Comparison of ENCODE assay signal across 8 mouse cellular contexts in genomic region chr17:23748631-23749391, GRCm38 (mm10). TPM values are rescaled to one million over a fixed set of nuclear protein-coding genes. Genes with fewer than 3 reads are reported as not detected.
A peak's percentile ranks its signal among the peaks of the same experiment; 100 is the strongest.
DNase-seq lines count a peak whose midpoint lies in the region; ATAC-seq and TF ChIP-seq lines count a peak whose summit lies in the region.

No protein-coding gene starts in this region.

- peak; percentile 78 for ATAC-seq in CD4-positive, CD25-positive, alpha-beta regulatory T cell, adult 4 months
- ATAC-seq in limb, embryonic 11.5 days (ENCODE audit: insufficient number of reproducible peaks, low FRiP score, low TSS enrichment, low read depth), result no peak
- ATAC-seq in midbrain, postnatal 0 days (ENCODE audit: low FRiP score), result no peak

- H3K9ac ChIP-seq in limb, embryonic 11.5 days (ENCODE audit: low read length), result no peak overlapping the region
- H3K9ac ChIP-seq in midbrain, postnatal 0 days (replicated peaks; ENCODE audit: low read length, poor library complexity, severe bottlenecking), result no peak overlapping the region

- TF ChIP-seq CTCF in midbrain, postnatal 0 days (IDR thresholded peaks at IDR 0.05), result peak; percentile 75

- peak overlapping the region; percentile 63 for H3K4me3 ChIP-seq in brown adipose tissue, adult 24 weeks (ENCODE audit: insufficient read depth, low read depth, low read length)
- no peak overlapping the region for H3K4me3 ChIP-seq in limb, embryonic 11.5 days (ENCODE audit: low read depth, low read length)
- H3K4me3 ChIP-seq in midbrain, postnatal 0 days (ENCODE audit: low read depth, low read length), result no peak overlapping the region

- peak; percentile 57 for DNase-seq in 3134 (ENCODE audit: extremely low read depth, insufficient read length, low spot score)
- DNase-seq in forelimb bud, embryonic 11.5 days (ENCODE audit: low read depth, low spot score), result peak; percentile 83
- DNase-seq in induced T-regulatory cell, adult 2 months (ENCODE audit: low read depth), result peak; percentile 92
- peak; percentile 75 for DNase-seq in limb, embryonic 11.5 days (ENCODE audit: low spot score)
- peak; percentile 71 for DNase-seq in midbrain, postnatal 0 days (ENCODE audit: low spot score)
- peak; percentile 74 for DNase-seq in thymus, postnatal 0 days (ENCODE audit: low spot score)

- peaks cover 8% of the 10 kb centered on the region for H3K36me3 ChIP-seq in limb, embryonic 11.5 days (ENCODE audit: control insufficient read depth, insufficient read depth, low read length)
- peaks cover 31% of the 10 kb centered on the region for H3K36me3 ChIP-seq in midbrain, postnatal 0 days (ENCODE audit: insufficient read depth, low read length)

- H3K4me1 ChIP-seq in brown adipose tissue, adult 24 weeks (ENCODE audit: control insufficient read depth, insufficient read depth, insufficient read length, low read length), result no peaks in the 10 kb centered on the region
- peaks cover 15% of the 10 kb centered on the region for H3K4me1 ChIP-seq in limb, embryonic 11.5 days (ENCODE audit: control insufficient read depth, insufficient read depth, low read length)
- H3K4me1 ChIP-seq in midbrain, postnatal 0 days (ENCODE audit: insufficient read depth, low read length), result peaks cover 5% of the 10 kb centered on the region

- peak overlapping the region; percentile 87 for H3K27ac ChIP-seq in brown adipose tissue, adult 24 weeks (replicated peaks; ENCODE audit: low read depth, low read length)
- H3K27ac ChIP-seq in limb, embryonic 11.5 days (replicated peaks; ENCODE audit: low read depth, low read length), result no peak overlapping the region
- H3K27ac ChIP-seq in midbrain, postnatal 0 days (ENCODE audit: low read depth, low read length), result no peak overlapping the region

- no peak overlapping the region for H3K4me2 ChIP-seq in limb, embryonic 11.5 days (ENCODE audit: low read depth, severe bottlenecking)
- 0 out of 2 replicates have a peak overlapping the region, but pooled peaks have one; percentile 12 for H3K4me2 ChIP-seq in midbrain, postnatal 0 days (ENCODE audit: low read depth, low read length, poor library complexity, severe bottlenecking)

- no peaks in the 10 kb centered on the region; the same call in 1 of the 2 replicates for H3K9me3 ChIP-seq in limb, embryonic 11.5 days (ENCODE audit: control insufficient read depth, low read length)
- no peaks in the 10 kb centered on the region for H3K9me3 ChIP-seq in midbrain, postnatal 0 days (ENCODE audit: low read length)

- peaks cover 36% of the 10 kb centered on the region for H3K27me3 ChIP-seq in limb, embryonic 11.5 days (ENCODE audit: control insufficient read depth, insufficient read depth, low read length)
- H3K27me3 ChIP-seq in midbrain, postnatal 0 days (ENCODE audit: insufficient read depth, low read length), result peaks cover 17% of the 10 kb centered on the region; the same call in 1 of the 2 replicates

- 35% methylated on average over 10 of the region's 10 CpGs for WGBS in limb, embryonic 11.5 days
- 37% methylated on average over 10 of the region's 10 CpGs for WGBS in midbrain, postnatal 0 days

RNA-seq across cellular contexts. Expression of gene Kremen2, which starts 3.2 kb away (rescaled TPM):
- 1 to 10 TPM; 1.8 to 2.4 TPM for polyA plus RNA-seq in CD4-positive, CD25-positive, alpha-beta regulatory T cell, adult 4 months (2017; shearing (Covaris generic))
- not detected in 2 replicates for polyA plus RNA-seq in brown adipose tissue, adult 24 weeks (2012; ENCODE audit: insufficient read depth, insufficient read length, missing spikeins)
- polyA plus RNA-seq in limb, embryonic 11.5 days (2014; fragmentation: Nextera tagmentation; extraction: Ambion mirVana), result 14.8 and 16.2 TPM in 2 replicates
- 0.38 and 2.5 TPM in 2 replicates for total RNA-seq in midbrain, postnatal 0 days (2014; rRNA removed)
- polyA plus RNA-seq in midbrain, postnatal 0 days (2015; fragmentation: Nextera tagmentation; extraction: Ambion mirVana), result 1.3 TPM in 2 replicates
- polyA plus RNA-seq in thymus, postnatal 0 days (2015; fragmentation: Nextera tagmentation; extraction: Ambion mirVana), result 7.2 and 7.3 TPM in 2 replicates

RNA-seq across cellular contexts. Expression of gene Paqr4, which starts 8.1 kb away (rescaled TPM):
- polyA plus RNA-seq in CD4-positive, CD25-positive, alpha-beta regulatory T cell, adult 4 months (2017; shearing (Covaris generic)), result 1 to 10 TPM; 2.0 to 2.5 TPM
- polyA plus RNA-seq in brown adipose tissue, adult 24 weeks (2012; ENCODE audit: insufficient read depth, insufficient read length, missing spikeins), result 4.0 and 5.1 TPM in 2 replicates
- polyA plus RNA-seq in limb, embryonic 11.5 days (2014; fragmentation: Nextera tagmentation; extraction: Ambion mirVana), result 7.4 and 7.7 TPM in 2 replicates
- 83.6 and 103 TPM in 2 replicates for total RNA-seq in midbrain, postnatal 0 days (2014; rRNA removed)
- 66.0 and 73.8 TPM in 2 replicates for polyA plus RNA-seq in midbrain, postnatal 0 days (2015; fragmentation: Nextera tagmentation; extraction: Ambion mirVana)
- polyA plus RNA-seq in thymus, postnatal 0 days (2015; fragmentation: Nextera tagmentation; extraction: Ambion mirVana), result 6.1 and 7.6 TPM in 2 replicates

RNA-seq across cellular contexts. Expression of gene Flywch1, which starts 22.6 kb away (rescaled TPM):
- polyA plus RNA-seq in CD4-positive, CD25-positive, alpha-beta regulatory T cell, adult 4 months (2017; shearing (Covaris generic)), result 10 to 100 TPM; 15.1 to 21.4 TPM
- polyA plus RNA-seq in brown adipose tissue, adult 24 weeks (2012; ENCODE audit: insufficient read depth, insufficient read length, missing spikeins), result 25.8 and 26.8 TPM in 2 replicates
- 125 and 129 TPM in 2 replicates for polyA plus RNA-seq in limb, embryonic 11.5 days (2014; fragmentation: Nextera tagmentation; extraction: Ambion mirVana)
- 248 and 253 TPM in 2 replicates for total RNA-seq in midbrain, postnatal 0 days (2014; rRNA removed)
- polyA plus RNA-seq in midbrain, postnatal 0 days (2015; fragmentation: Nextera tagmentation; extraction: Ambion mirVana), result 188 TPM in 2 replicates
- polyA plus RNA-seq in thymus, postnatal 0 days (2015; fragmentation: Nextera tagmentation; extraction: Ambion mirVana), result 37.7 and 41.0 TPM in 2 replicates

RNA-seq across cellular contexts. Expression of gene Pkmyt1, which starts 22.7 kb away (rescaled TPM):
- 10 to 100 TPM; 10.5 to 13.7 TPM for polyA plus RNA-seq in CD4-positive, CD25-positive, alpha-beta regulatory T cell, adult 4 months (2017; shearing (Covaris generic))
- polyA plus RNA-seq in brown adipose tissue, adult 24 weeks (2012; ENCODE audit: insufficient read depth, insufficient read length, missing spikeins), result 1.8 TPM in 1 of 2 replicates, not detected in the other
- 47.8 and 51.6 TPM in 2 replicates for polyA plus RNA-seq in limb, embryonic 11.5 days (2014; fragmentation: Nextera tagmentation; extraction: Ambion mirVana)
- 18.3 and 18.4 TPM in 2 replicates for total RNA-seq in midbrain, postnatal 0 days (2014; rRNA removed)
- polyA plus RNA-seq in midbrain, postnatal 0 days (2015; fragmentation: Nextera tagmentation; extraction: Ambion mirVana), result 18.0 and 18.3 TPM in 2 replicates
- polyA plus RNA-seq in thymus, postnatal 0 days (2015; fragmentation: Nextera tagmentation; extraction: Ambion mirVana), result 35.9 and 40.1 TPM in 2 replicates

RNA-seq across cellular contexts. Expression of gene 1520401A03Rik, which starts 26.2 kb away (rescaled TPM):
- under 1 TPM; 0.20 to 0.30 TPM for polyA plus RNA-seq in CD4-positive, CD25-positive, alpha-beta regulatory T cell, adult 4 months (2017; shearing (Covaris generic))
- polyA plus RNA-seq in brown adipose tissue, adult 24 weeks (2012; ENCODE audit: insufficient read depth, insufficient read length, missing spikeins), result not detected in 2 replicates
- polyA plus RNA-seq in limb, embryonic 11.5 days (2014; fragmentation: Nextera tagmentation; extraction: Ambion mirVana), result 0.09 and 0.13 TPM in 2 replicates
- total RNA-seq in midbrain, postnatal 0 days (2014; rRNA removed), result 0.19 TPM in 1 of 2 replicates, not detected in the other
- polyA plus RNA-seq in midbrain, postnatal 0 days (2015; fragmentation: Nextera tagmentation; extraction: Ambion mirVana), result 0.15 TPM in 1 of 2 replicates, not detected in the other
- polyA plus RNA-seq in thymus, postnatal 0 days (2015; fragmentation: Nextera tagmentation; extraction: Ambion mirVana), result 0.26 and 0.77 TPM in 2 replicates
